Mouse (Mus musculus): ENCODE data around the gene Olfr424. TPM values are rescaled to one million over a fixed set of nuclear protein-coding genes. Genes with fewer than 3 reads are reported as not detected.

Olfr424 gene
- polyA plus RNA-seq, 1 experiment from 2014 or later = not detected

DNA sequence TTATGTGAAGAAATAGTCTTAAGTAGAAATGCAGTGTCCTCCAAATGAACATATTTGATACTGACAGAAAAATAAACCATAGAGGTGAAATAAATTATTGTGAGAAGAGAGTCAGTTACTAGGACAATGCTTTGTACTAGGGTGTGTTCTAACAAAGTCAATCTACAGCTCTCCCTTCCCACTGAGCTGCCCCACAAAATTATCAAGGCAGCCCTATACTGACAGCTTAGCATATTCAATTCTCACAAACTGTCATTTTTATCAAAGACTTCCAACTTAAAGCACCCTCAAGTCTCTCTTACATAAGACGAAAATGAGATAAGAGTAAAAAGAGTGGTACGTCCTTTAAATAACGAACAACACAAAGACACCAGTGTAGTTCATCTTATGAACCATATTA is 26.3 kb downstream of the Olfr424 start:
- Histone ChIP-seq H3K27ac (ENCODE audit: low read length) (no peak overlapping the region), H3K9ac (ENCODE audit: low read length) (no peak overlapping the region), H3K4me3 (ENCODE audit: low read length) (no peak overlapping the region), H3K4me1 (replicated peaks; ENCODE audit: control insufficient read depth, insufficient read depth, low read length) (no peaks in the 10 kb centered on the region), H3K4me2 (ENCODE audit: low read depth, low read length) (no peak overlapping the region), H3K36me3 (ENCODE audit: control insufficient read depth, insufficient read depth, low read length) (no peaks in the 10 kb centered on the region), H3K27me3 (ENCODE audit: control insufficient read depth, insufficient read depth, low read depth, low read length) (no peaks in the 10 kb centered on the region), H3K9me3 (ENCODE audit: control insufficient read depth, low read length) (no peaks in the 10 kb centered on the region)
- ATAC-seq (ENCODE audit: low read depth) = no peak
- WGBS = 66% methylated on average over 3 of the region's 3 CpGs

DNA sequence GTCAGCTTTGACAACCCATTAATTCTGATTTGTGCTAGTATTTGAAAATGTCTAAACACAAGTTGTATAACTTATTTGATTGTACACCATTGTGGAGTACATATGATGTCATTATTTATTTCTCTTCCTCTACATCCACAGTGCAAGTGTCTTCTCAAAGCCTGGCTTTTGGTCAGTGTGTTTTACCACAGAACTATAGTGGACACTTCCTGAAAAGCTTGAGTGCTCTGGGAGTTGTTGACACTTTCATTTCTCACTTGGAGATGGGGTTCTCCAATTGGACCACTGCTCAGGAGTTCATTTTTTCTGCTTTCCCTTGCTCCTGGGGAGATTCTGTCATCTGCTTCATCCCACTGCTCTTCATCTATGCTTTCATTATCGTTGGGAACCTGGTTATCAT is 27.2 kb downstream of the Olfr424 start:
- Histone ChIP-seq H3K4me2 (ENCODE audit: low read depth, low read length) (no peak overlapping the region), H3K9ac (ENCODE audit: low read length) (no peak overlapping the region), H3K27me3 (ENCODE audit: control insufficient read depth, insufficient read depth, low read depth, low read length) (no peaks in the 10 kb centered on the region), H3K4me1 (replicated peaks; ENCODE audit: control insufficient read depth, insufficient read depth, low read length) (no peaks in the 10 kb centered on the region), H3K27ac (ENCODE audit: low read length) (no peak overlapping the region), H3K9me3 (ENCODE audit: control insufficient read depth, low read length) (no peaks in the 10 kb centered on the region), H3K36me3 (ENCODE audit: control insufficient read depth, insufficient read depth, low read length) (no peaks in the 10 kb centered on the region), H3K4me3 (ENCODE audit: low read length) (no peak overlapping the region)
- ATAC-seq (ENCODE audit: low read depth) = no peak
- WGBS = 80% methylated on average over 1 of the region's 1 CpGs

DNA sequence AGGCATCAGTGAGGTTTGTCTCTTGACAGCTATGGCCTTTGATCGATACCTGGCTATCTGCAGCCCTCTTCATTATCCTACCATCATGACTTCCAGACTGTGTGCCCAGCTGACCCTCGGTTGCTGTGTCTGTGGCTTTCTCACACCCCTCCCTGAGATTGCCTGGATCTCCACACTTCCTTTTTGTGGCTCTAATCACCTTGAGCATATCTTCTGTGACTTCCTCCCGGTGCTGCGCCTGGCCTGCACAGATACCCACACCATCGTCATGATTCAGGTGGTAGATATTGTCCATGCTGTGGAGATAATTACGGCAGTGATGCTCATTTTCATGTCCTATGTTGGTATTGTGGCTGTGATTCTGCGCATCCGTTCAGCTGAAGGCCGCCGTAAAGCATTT is 27.8 kb downstream of the Olfr424 start:
- Histone ChIP-seq H3K4me3 (ENCODE audit: low read length) (no peak overlapping the region), H3K27me3 (ENCODE audit: control insufficient read depth, insufficient read depth, low read depth, low read length) (no peaks in the 10 kb centered on the region), H3K9ac (ENCODE audit: low read length) (no peak overlapping the region), H3K4me1 (replicated peaks; ENCODE audit: control insufficient read depth, insufficient read depth, low read length) (no peaks in the 10 kb centered on the region), H3K27ac (ENCODE audit: low read length) (no peak overlapping the region), H3K36me3 (ENCODE audit: control insufficient read depth, insufficient read depth, low read length) (no peaks in the 10 kb centered on the region), H3K9me3 (ENCODE audit: control insufficient read depth, low read length) (no peaks in the 10 kb centered on the region), H3K4me2 (ENCODE audit: low read depth, low read length) (no peak overlapping the region)
- WGBS = 87% methylated on average over 10 of the region's 10 CpGs
- no peak for ATAC-seq (ENCODE audit: low read depth)

DNA sequence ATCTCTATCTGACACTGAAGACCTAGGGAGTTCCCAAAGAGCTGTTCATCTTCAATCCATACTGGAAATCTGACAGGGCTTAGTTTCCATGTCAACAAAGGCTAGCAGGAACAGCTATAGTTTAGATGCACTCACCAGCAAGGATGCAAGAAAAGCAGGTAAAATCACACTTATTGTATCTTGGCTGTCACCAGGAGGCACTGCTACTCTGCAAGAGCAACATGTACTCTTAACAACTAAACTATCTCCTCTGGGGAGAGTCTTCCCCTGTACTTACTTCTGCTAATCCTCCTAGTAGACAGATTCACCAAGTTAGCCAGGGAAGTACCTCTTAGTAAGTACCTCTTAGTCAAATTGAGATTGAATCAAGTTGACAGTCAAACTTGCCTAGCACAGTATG is 37.7 kb downstream of the Olfr424 start:
- Histone ChIP-seq H3K27me3 (ENCODE audit: control insufficient read depth, insufficient read depth, low read depth, low read length) (no peaks in the 10 kb centered on the region), H3K9ac (ENCODE audit: low read length) (no peak overlapping the region)

DNA sequence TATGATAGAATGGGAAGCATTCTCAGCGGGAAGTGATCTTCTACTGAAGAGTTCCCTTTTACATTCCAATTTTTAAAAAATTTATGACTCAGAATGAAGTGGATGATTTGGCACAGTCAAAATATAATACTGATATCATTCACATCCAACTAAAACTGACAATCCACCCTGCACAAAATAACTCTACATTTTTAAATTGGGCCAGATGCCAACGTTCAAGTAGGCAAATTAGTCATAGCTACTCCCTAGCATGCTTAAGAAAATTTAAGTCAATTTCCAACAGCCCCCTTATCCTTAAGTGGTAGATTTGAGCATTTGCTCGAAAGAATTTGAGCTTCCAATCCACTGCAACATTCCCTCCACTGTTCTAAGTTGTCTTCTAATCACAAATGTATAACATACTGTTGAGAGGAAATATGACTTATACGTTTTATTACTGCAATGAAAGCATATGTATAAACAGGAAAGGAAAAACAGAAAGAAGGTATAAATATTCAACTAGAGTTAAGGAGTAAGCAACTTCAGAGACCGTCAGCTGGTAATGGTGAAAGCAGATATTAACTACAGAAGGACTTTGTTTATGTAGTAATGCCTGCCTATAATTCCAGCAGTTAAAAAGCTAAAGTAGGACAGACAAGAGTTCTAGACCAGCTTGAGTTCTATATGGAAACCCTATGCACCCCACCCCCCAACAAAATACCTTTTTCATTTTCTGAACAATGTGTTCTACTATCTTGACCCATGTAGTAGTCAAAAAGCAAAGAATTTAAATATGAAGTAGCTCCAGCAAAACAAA is 39.6 kb downstream of the Olfr424 start:
- WGBS = 49% methylated on average over 5 of the region's 5 CpGs
- ATAC-seq (ENCODE audit: low read depth) = no peak
- Histone ChIP-seq H3K9ac (ENCODE audit: low read length) (no peak overlapping the region), H3K27ac (ENCODE audit: low read length) (no peak overlapping the region), H3K9me3 (ENCODE audit: control insufficient read depth, low read length) (no peaks in the 10 kb centered on the region), H3K36me3 (ENCODE audit: control insufficient read depth, insufficient read depth, low read length) (no peaks in the 10 kb centered on the region), H3K4me3 (ENCODE audit: low read length) (no peak overlapping the region), H3K4me1 (replicated peaks; ENCODE audit: control insufficient read depth, insufficient read depth, low read length) (no peaks in the 10 kb centered on the region), H3K4me2 (ENCODE audit: low read depth, low read length) (no peak overlapping the region), H3K27me3 (ENCODE audit: control insufficient read depth, insufficient read depth, low read depth, low read length) (no peaks in the 10 kb centered on the region)

More for the DNA sequence above, 37.7 kb downstream of the Olfr424 start:
- Histone ChIP-seq H3K4me3 (ENCODE audit: low read length) (no peak overlapping the region), H3K9me3 (ENCODE audit: control insufficient read depth, low read length) (no peaks in the 10 kb centered on the region), H3K4me1 (replicated peaks; ENCODE audit: control insufficient read depth, insufficient read depth, low read length) (no peaks in the 10 kb centered on the region), H3K36me3 (ENCODE audit: control insufficient read depth, insufficient read depth, low read length) (no peaks in the 10 kb centered on the region), H3K27ac (ENCODE audit: low read length) (no peak overlapping the region), H3K4me2 (ENCODE audit: low read depth, low read length) (no peak overlapping the region)
- ATAC-seq (ENCODE audit: low read depth) = no peak

DNA sequence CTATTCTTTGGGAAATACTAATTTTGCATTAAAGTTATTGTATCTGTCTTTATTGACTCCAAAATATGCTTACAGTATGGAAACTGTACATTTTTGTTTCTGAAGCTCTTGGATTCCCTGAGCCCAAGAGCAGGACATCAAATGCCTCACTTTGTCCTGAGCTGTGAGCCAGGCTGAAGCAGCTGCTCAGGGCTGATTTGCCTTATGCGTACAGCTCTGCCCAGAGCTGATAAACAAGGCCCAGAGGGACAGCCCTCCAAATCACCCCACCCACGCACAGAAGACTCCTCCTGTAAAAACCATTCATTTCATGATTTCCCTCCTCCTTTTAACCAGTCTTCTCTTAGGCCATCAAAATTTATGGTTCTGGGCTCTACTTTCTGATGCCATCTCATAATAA is 40.2 kb downstream of the Olfr424 start:
- WGBS = 34% methylated on average over 2 of the region's 2 CpGs
- Histone ChIP-seq H3K27me3 (ENCODE audit: control insufficient read depth, insufficient read depth, low read depth, low read length) (no peaks in the 10 kb centered on the region), H3K27ac (ENCODE audit: low read length) (no peak overlapping the region), H3K9me3 (ENCODE audit: control insufficient read depth, low read length) (no peaks in the 10 kb centered on the region), H3K4me2 (ENCODE audit: low read depth, low read length) (no peak overlapping the region), H3K4me1 (replicated peaks; ENCODE audit: control insufficient read depth, insufficient read depth, low read length) (no peaks in the 10 kb centered on the region), H3K9ac (ENCODE audit: low read length) (no peak overlapping the region), H3K4me3 (ENCODE audit: low read length) (no peak overlapping the region), H3K36me3 (ENCODE audit: control insufficient read depth, insufficient read depth, low read length) (no peaks in the 10 kb centered on the region)
- no peak for ATAC-seq (ENCODE audit: low read depth)

DNA sequence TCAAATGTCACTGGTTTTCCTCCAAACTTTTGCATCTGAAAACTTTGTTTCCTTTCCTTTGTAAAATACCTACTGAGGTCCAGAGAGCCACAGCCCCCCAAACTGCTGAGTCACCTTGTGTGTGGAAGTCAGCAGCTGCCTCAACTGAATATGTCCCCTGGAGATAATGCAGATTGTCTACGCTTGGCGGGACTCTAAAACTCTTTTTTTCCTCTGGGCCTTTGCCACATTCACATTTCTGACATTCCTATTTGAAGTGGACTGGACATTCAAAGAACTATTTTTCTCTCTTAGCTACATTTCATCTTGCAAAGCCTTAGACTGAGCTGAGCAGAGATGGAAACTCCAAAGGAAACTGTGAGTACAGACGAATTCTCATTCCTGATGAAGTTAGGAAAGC is 41.3 kb downstream of the Olfr424 start, which contains the start of gene Spta1:
Gene Spta1 (plus strand): TSS at position 172 of the 400 bp plus-strand sequence.
- Histone ChIP-seq H3K9me3 (ENCODE audit: control insufficient read depth, low read length) (no peaks in the 10 kb centered on the region), H3K4me1 (replicated peaks; ENCODE audit: control insufficient read depth, insufficient read depth, low read length) (no peaks in the 10 kb centered on the region), H3K27me3 (ENCODE audit: control insufficient read depth, insufficient read depth, low read depth, low read length) (no peaks in the 10 kb centered on the region), H3K36me3 (ENCODE audit: control insufficient read depth, insufficient read depth, low read length) (no peaks in the 10 kb centered on the region), H3K9ac (ENCODE audit: low read length) (no peak within 1 kb of the TSS), H3K4me2 (ENCODE audit: low read depth, low read length) (no peak within 1 kb of the TSS), H3K4me3 (ENCODE audit: low read length) (no peak within 1 kb of the TSS), H3K27ac (ENCODE audit: low read length) (no peak within 1 kb of the TSS)
- ATAC-seq (ENCODE audit: low read depth) = no peak
- WGBS = 30% methylated on average over 3 of the region's 3 CpGs

Other genes with a start within 250 kb of the Olfr424 start
- gene Ifi211, start 218.5 kb upstream of the Olfr424 start, polyA plus RNA-seq (2015; fragmentation: Nextera tagmentation; extraction: Ambion mirVana) = 1.1 and 1.8 TPM in 2 replicates
- gene Mndal, start 189.0 kb upstream of the Olfr424 start, polyA plus RNA-seq (2015; fragmentation: Nextera tagmentation; extraction: Ambion mirVana) = 3.3 and 3.4 TPM in 2 replicates
- 1.4 and 1.5 TPM in 2 replicates for gene Ifi203, start 188.8 kb upstream of the Olfr424 start, polyA plus RNA-seq (2015; fragmentation: Nextera tagmentation; extraction: Ambion mirVana)
- 0.16 TPM in 1 of 2 replicates, not detected in the other for gene Ifi202b, start 148.8 kb upstream of the Olfr424 start, polyA plus RNA-seq (2015; fragmentation: Nextera tagmentation; extraction: Ambion mirVana)
- gene Ifi205, start 99.7 kb upstream of the Olfr424 start, polyA plus RNA-seq (2015; fragmentation: Nextera tagmentation; extraction: Ambion mirVana) = 0.38 and 0.60 TPM in 2 replicates
- gene Olfr433, start 90.8 kb upstream of the Olfr424 start, polyA plus RNA-seq (2015; fragmentation: Nextera tagmentation; extraction: Ambion mirVana) = not detected in 2 replicates
- gene Olfr432, start 82.3 kb upstream of the Olfr424 start, polyA plus RNA-seq (2015; fragmentation: Nextera tagmentation; extraction: Ambion mirVana) = not detected in 2 replicates
- not detected in 2 replicates for gene Olfr430, start 64.9 kb upstream of the Olfr424 start, polyA plus RNA-seq (2015; fragmentation: Nextera tagmentation; extraction: Ambion mirVana)
- not detected in 2 replicates for gene Olfr429, start 47.2 kb upstream of the Olfr424 start, polyA plus RNA-seq (2015; fragmentation: Nextera tagmentation; extraction: Ambion mirVana)
- not detected in 2 replicates for gene Olfr427, start 34.6 kb upstream of the Olfr424 start, polyA plus RNA-seq (2015; fragmentation: Nextera tagmentation; extraction: Ambion mirVana)
- not detected in 2 replicates for gene Olfr231, start 10.4 kb upstream of the Olfr424 start, polyA plus RNA-seq (2015; fragmentation: Nextera tagmentation; extraction: Ambion mirVana)
- not detected in 2 replicates for gene Olfr420, start 24.1 kb downstream of the Olfr424 start, polyA plus RNA-seq (2015; fragmentation: Nextera tagmentation; extraction: Ambion mirVana)
- gene Spta1, start 41.3 kb downstream of the Olfr424 start, polyA plus RNA-seq (2015; fragmentation: Nextera tagmentation; extraction: Ambion mirVana) = 0.26 and 0.57 TPM in 2 replicates
- not detected in 2 replicates for gene Olfr419, start 120.5 kb downstream of the Olfr424 start, polyA plus RNA-seq (2015; fragmentation: Nextera tagmentation; extraction: Ambion mirVana)
- gene Mptx1, start 199.0 kb downstream of the Olfr424 start, polyA plus RNA-seq (2015; fragmentation: Nextera tagmentation; extraction: Ambion mirVana) = not detected in 2 replicates
- not detected in 2 replicates for gene Olfr417, start 233.6 kb downstream of the Olfr424 start, polyA plus RNA-seq (2015; fragmentation: Nextera tagmentation; extraction: Ambion mirVana)

Data from lung, embryonic 16.5 days (tissue).